Comparison of ENCODE assay signal across 15 mouse cellular contexts in the genomic region with DNA sequence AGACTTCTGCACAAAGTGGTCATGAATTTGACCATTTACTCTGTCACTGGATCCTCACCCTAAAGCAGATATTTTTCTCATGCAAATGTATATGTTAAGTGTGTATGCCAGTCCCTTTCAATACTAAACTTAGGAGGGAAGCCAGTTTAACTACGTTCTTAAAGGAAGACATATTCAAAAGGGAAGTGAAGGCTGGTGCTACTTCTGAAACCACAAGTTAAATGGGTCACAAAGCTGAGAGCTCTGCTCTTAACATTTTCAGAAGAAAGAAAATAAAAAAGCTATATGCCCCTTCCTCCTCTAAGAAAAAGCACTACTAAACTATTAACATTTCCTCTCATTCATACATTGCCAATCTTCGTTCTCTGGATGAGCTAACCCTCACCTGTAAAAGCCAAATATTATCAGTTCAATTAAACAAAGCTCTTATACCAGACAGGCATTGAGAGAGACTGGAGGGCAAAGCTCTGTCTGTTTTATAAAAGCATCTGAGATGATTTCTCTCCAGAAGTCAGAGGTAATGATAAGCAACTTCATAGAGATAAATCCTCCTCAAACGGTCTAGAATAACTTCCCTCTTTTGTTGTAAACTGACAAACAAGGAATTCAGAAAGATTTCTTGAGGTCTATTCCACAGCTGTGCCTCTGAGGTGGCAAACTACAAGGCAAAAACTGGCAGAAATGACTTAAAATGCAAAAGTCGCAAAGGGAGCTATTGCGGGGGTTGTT.
DNase-seq lines count a peak whose midpoint lies in the region; ATAC-seq and TF ChIP-seq lines count a peak whose summit lies in the region.
"Had no signal": no experiment of that assay in that cellular context is flagged by ENCODE, and none has a peak within 500 bp of the region (broad histone marks: within the 10 kb centered on the region; RNA-seq: fewer than 3 reads in every experiment).

No protein-coding gene starts in this region.

- no peak for ATAC-seq in midbrain, postnatal 0 days (ENCODE audit: low FRiP score)

- TF ChIP-seq POLR2A in CH12.LX (IDR thresholded peaks at IDR 0.05; ENCODE audit: low read depth, low read length) (no peak), myocyte (IDR thresholded peaks at IDR 0.05; ENCODE audit: insufficient read length, low read depth) (no peak)

- H3K4me3 ChIP-seq in midbrain, postnatal 0 days (ENCODE audit: low read depth, low read length) = no peak overlapping the region
- no peak overlapping the region for H3K4me3 ChIP-seq in midbrain, embryonic 10.5 days
- no peak overlapping the region for H3K4me3 ChIP-seq in CH12.LX (replicated peaks in 1 of 3; ENCODE audit: low read depth in 2 of 3, low read length in 2 of 3, poor library complexity in 1 of 3)
- no peak overlapping the region for H3K4me3 ChIP-seq in brown adipose tissue, adult 24 weeks (ENCODE audit: insufficient read depth, low read depth, low read length)
- no peak overlapping the region for H3K4me3 ChIP-seq in myocyte
- H3K4me3 ChIP-seq: erythroblast, embryonic 14.5 days; midbrain, embryonic 15.5 days; stomach, embryonic 15.5 days had no signal

- H3K27ac ChIP-seq in midbrain, postnatal 0 days (ENCODE audit: low read depth, low read length) = no peak overlapping the region
- H3K27ac ChIP-seq in midbrain, embryonic 10.5 days (replicated peaks) = no peak overlapping the region
- no peak overlapping the region for H3K27ac ChIP-seq in CH12.LX (ENCODE audit: insufficient read depth, low read depth)
- peak overlapping the region; percentile 64 for H3K27ac ChIP-seq in brown adipose tissue, adult 24 weeks (replicated peaks; ENCODE audit: low read depth, low read length)
- H3K27ac ChIP-seq: midbrain, embryonic 15.5 days; stomach, embryonic 15.5 days had no signal

- peak; percentile 67 for TF ChIP-seq EP300 in CH12.LX (IDR thresholded peaks at IDR 0.05; ENCODE audit: low read length)

- no peak for TF ChIP-seq RAD21 in CH12.LX (IDR thresholded peaks at IDR 0.05; ENCODE audit: low read depth, low read length)

- DNase-seq in midbrain, postnatal 0 days (ENCODE audit: low spot score) = no peak
- no peak for DNase-seq in midbrain, embryonic 10.5 days (ENCODE audit: low spot score)
- DNase-seq in CH12.LX (ENCODE audit: extremely low read depth) = peak; percentile 39
- DNase-seq in urinary bladder, postnatal 36 days (ENCODE audit: low spot score in 2 of 2) = no peak
- DNase-seq in spleen, postnatal 14 days (ENCODE audit: low spot score in 2 of 2) = no peak
- DNase-seq: cerebellum, adult 18-20 months; heart, postnatal 4 days; lung, postnatal 10 days; right cerebral cortex, postnatal 25 days had no signal

- 63% methylated on average over 5 of the region's 5 CpGs for WGBS in midbrain, postnatal 0 days
- 76% methylated on average over 5 of the region's 5 CpGs for WGBS in midbrain, embryonic 10.5 days

- H3K36me3 ChIP-seq in midbrain, postnatal 0 days (ENCODE audit: insufficient read depth, low read length) = no peaks in the 10 kb centered on the region
- H3K36me3 ChIP-seq in midbrain, embryonic 10.5 days = no peaks in the 10 kb centered on the region
- H3K36me3 ChIP-seq in CH12.LX (replicated peaks in 1 of 2; ENCODE audit: control insufficient read depth in 1 of 2, insufficient read depth in 1 of 2, low read length in 1 of 2) = no peaks in the 10 kb centered on the region
- H3K36me3 ChIP-seq in myocyte (ENCODE audit: control insufficient read depth, insufficient read depth) = no peaks in the 10 kb centered on the region
- H3K36me3 ChIP-seq: midbrain, embryonic 15.5 days; stomach, embryonic 15.5 days had no signal

- H3K4me2 ChIP-seq in midbrain, postnatal 0 days (ENCODE audit: low read depth, low read length, poor library complexity, severe bottlenecking) = peak overlapping the region; percentile 2; the same call in 1 of the 2 replicates
- peak overlapping the region; percentile 58 for H3K4me2 ChIP-seq in CH12.LX (ENCODE audit: insufficient read depth, low read depth, poor library complexity, severe bottlenecking)
- peak overlapping the region; percentile 32 for H3K4me2 ChIP-seq in myocyte (ENCODE audit: low read depth)
- H3K4me2 ChIP-seq: liver, embryonic 11.5 days; midbrain, embryonic 15.5 days; stomach, embryonic 15.5 days had no signal

- TF ChIP-seq CTCF in midbrain, postnatal 0 days (IDR thresholded peaks at IDR 0.05) = no peak
- no peak for TF ChIP-seq CTCF in CH12.LX (conservative IDR thresholded peaks at IDR 0.05 in 1 of 2, IDR thresholded peaks at IDR 0.05 in 1 of 2; ENCODE audit: low read depth in 2 of 2, low read length in 2 of 2)

- dilution Hi-C loops in CH12.LX (cut with MboI; ENCODE audit: extremely low pct_ligation_motif_present, extremely low pct_unique_long_range_greater_than_20kb, low sequenced_read_pairs) = no loop called here

- in situ Hi-C loops in CH12.LX (cut with MboI; ENCODE audit: low pct_ligation_motif_present, low pct_unique_long_range_greater_than_20kb, low sequenced_read_pairs) = no loop called here

- no peaks in the 10 kb centered on the region for H3K27me3 ChIP-seq in midbrain, postnatal 0 days (ENCODE audit: insufficient read depth, low read length)
- H3K27me3 ChIP-seq in midbrain, embryonic 10.5 days (ENCODE audit: low read depth, poor library complexity, severe bottlenecking) = no peaks in the 10 kb centered on the region
- no peaks in the 10 kb centered on the region for H3K27me3 ChIP-seq in CH12.LX (replicated peaks)
- no peaks in the 10 kb centered on the region for H3K27me3 ChIP-seq in myocyte (ENCODE audit: control insufficient read depth, insufficient read depth, insufficient read length)
- H3K27me3 ChIP-seq: midbrain, embryonic 15.5 days; stomach, embryonic 15.5 days had no signal

- H3K9ac ChIP-seq in midbrain, postnatal 0 days (replicated peaks; ENCODE audit: low read length, poor library complexity, severe bottlenecking) = no peak overlapping the region
- H3K9ac ChIP-seq in CH12.LX (ENCODE audit: insufficient read depth, low read depth) = peak overlapping the region; percentile 60; the same call in 1 of the 2 replicates
- H3K9ac ChIP-seq: midbrain, embryonic 15.5 days; stomach, embryonic 15.5 days had no signal

- H3ac ChIP-seq in myocyte (ENCODE audit: control insufficient read depth, insufficient read length) = no peak overlapping the region

- H3K79me2 ChIP-seq in CH12.LX (replicated peaks; ENCODE audit: control insufficient read depth, extremely low read depth, insufficient read depth, poor library complexity, severe bottlenecking) (no peaks in the 10 kb centered on the region), myocyte (ENCODE audit: control insufficient read depth, insufficient read depth) (no peaks in the 10 kb centered on the region)

- no peaks in the 10 kb centered on the region for H3K9me3 ChIP-seq in midbrain, postnatal 0 days (ENCODE audit: low read length)
- no peaks in the 10 kb centered on the region for H3K9me3 ChIP-seq in midbrain, embryonic 10.5 days (replicated peaks)
- no peaks in the 10 kb centered on the region for H3K9me3 ChIP-seq in CH12.LX (replicated peaks; ENCODE audit: low read length)
- H3K9me3 ChIP-seq: midbrain, embryonic 15.5 days; stomach, embryonic 15.5 days had no signal

- H3K4me1 ChIP-seq in midbrain, postnatal 0 days (ENCODE audit: insufficient read depth, low read length) = no peaks in the 10 kb centered on the region
- H3K4me1 ChIP-seq in midbrain, embryonic 10.5 days = 0 out of 2 replicates have a peak, but pooled peaks cover 2% of the 10 kb centered on the region
- H3K4me1 ChIP-seq in CH12.LX (ENCODE audit: control insufficient read depth in 1 of 2, insufficient read depth in 2 of 2) = peaks cover 8 to 23% of the 10 kb centered on the region in 2 experiments; a peak in 3 of 4 replicates
- no peaks in the 10 kb centered on the region for H3K4me1 ChIP-seq in brown adipose tissue, adult 24 weeks (ENCODE audit: control insufficient read depth, insufficient read depth, insufficient read length, low read length)
- H3K4me1 ChIP-seq: midbrain, embryonic 15.5 days; stomach, embryonic 15.5 days had no signal

TF ChIP-seq in CH12.LX, 34 proteins besides CTCF, POLR2A, EP300 and RAD21 (continues in another document):
- TF ChIP-seq ZNF384 (IDR thresholded peaks at IDR 0.05; ENCODE audit: low read depth, low read length) (0 out of 2 replicates have a peak, but pooled peaks have one; percentile 7), UBTF (IDR thresholded peaks at IDR 0.05; ENCODE audit: low read depth, low read length) (no peak), TBP (conservative IDR thresholded peaks at IDR 0.05; ENCODE audit: low read depth, low read length) (no peak), CHD2 (IDR thresholded peaks at IDR 0.05; ENCODE audit: low read length) (no peak), ZC3H11A (IDR thresholded peaks at IDR 0.05; ENCODE audit: low read depth, low read length) (no peak), USF1 (IDR thresholded peaks at IDR 0.05; ENCODE audit: low read depth, low read length) (no peak), SMC3 (IDR thresholded peaks at IDR 0.05; ENCODE audit: low read depth, low read length) (no peak), POLR2AphosphoS2 (IDR thresholded peaks at IDR 0.05; ENCODE audit: low read depth, low read length) (no peak), MYC (IDR thresholded peaks at IDR 0.05; ENCODE audit: low read depth, low read length) (no peak), ZMIZ1 (IDR thresholded peaks at IDR 0.05; ENCODE audit: low read depth, low read length) (no peak), MAZ (IDR thresholded peaks at IDR 0.05; ENCODE audit: low read depth, low read length) (no peak), TCF12 (IDR thresholded peaks at IDR 0.05; ENCODE audit: low read depth, low read length) (no peak)

TF ChIP-seq in myocyte, 11 proteins besides CTCF, POLR2A, EP300 and RAD21:
- TF ChIP-seq TCF12 (IDR thresholded peaks at IDR 0.05; ENCODE audit: insufficient read depth, poor library complexity, severe bottlenecking) = no peak
- TF ChIP-seq POLR2AphosphoS2 (IDR thresholded peaks at IDR 0.05; ENCODE audit: insufficient read length, low read depth) = no peak
- no peak for TF ChIP-seq E2F4 (IDR thresholded peaks at IDR 0.05; ENCODE audit: insufficient read depth)
- no peak for TF ChIP-seq MYOD1 (IDR thresholded peaks at IDR 0.05; ENCODE audit: control insufficient read depth in 1 of 3, insufficient read length in 2 of 3, low read depth in 2 of 3)
- TF ChIP-seq TCF3 (IDR thresholded peaks at IDR 0.05; ENCODE audit: insufficient read length, low read depth) = no peak
- no peak for TF ChIP-seq USF1 (IDR thresholded peaks at IDR 0.05; ENCODE audit: low read depth)
- no peak for TF ChIP-seq SRF (IDR thresholded peaks at IDR 0.05; ENCODE audit: control insufficient read depth, insufficient read length, low read depth)
- no peak for TF ChIP-seq CEBPB (IDR thresholded peaks at IDR 0.05; ENCODE audit: insufficient read depth, poor library complexity, severe bottlenecking)
- TF ChIP-seq MYOG (IDR thresholded peaks at IDR 0.05; ENCODE audit: control insufficient read depth in 1 of 3, insufficient read depth in 1 of 3, insufficient read length in 2 of 3, low read depth in 2 of 3) = no peak
- no peak for TF ChIP-seq MAX (IDR thresholded peaks at IDR 0.05; ENCODE audit: low read depth)
- TF ChIP-seq REST (IDR thresholded peaks at IDR 0.05; ENCODE audit: insufficient read depth, insufficient read length) = no peak

Comparison
In these comparisons a context has a peak if more than half of its experiments do, and no peak if none do; other contexts are left out.
1. H3K4me2 ChIP-seq: peak in every context shown above with its lines; median percentile 58 in CH12.LX; 32 in myocyte; 2 in midbrain, postnatal 0 days.